Mouse (Mus musculus) kidney, embryonic 14.5 days (tissue): Measurements from ENCODE around the gene Ddx4. TPM values are rescaled to one million over a fixed set of nuclear protein-coding genes. Genes with fewer than 3 reads are reported as not detected.
A peak's percentile ranks its signal among the peaks of the same experiment; 100 is the strongest.
"Not testable (repeated sequence)": the region's sequence is repeated elsewhere in the genome, so short reads cannot be mapped to it uniquely, and the experiment has no call there.

Source experiments
- ATAC-seq: fragments of 200-750 bp; cut with Nextera tagmentation; 2 replicates; pipeline ENCODE4 v1.8.0; 2017; ENCODE audit warnings: moderate number of reproducible peaks, mild to moderate bottlenecking, moderate TSS enrichment, moderate library complexity; ENCODE audit not compliant: low FRiP score, low TSS enrichment
- H3K27ac ChIP-seq: fragments of 300-500 bp; sonication (generic); 2 replicates; pipeline ENCODE4 v1.5.1; 2014; ENCODE audit warnings: low read depth, mild to moderate bottlenecking, low read length, moderate library complexity, mixed read lengths
- H3K27me3 ChIP-seq: fragments of 300-500 bp; sonication (generic); 2 replicates; pipeline ENCODE4 v1.6.1; 2014; ENCODE audit warnings: mild to moderate bottlenecking, low read length; ENCODE audit not compliant: control insufficient read depth, insufficient read depth
- H3K36me3 ChIP-seq: fragments of 300-500 bp; sonication (generic); 2 replicates; pipeline ENCODE4 v1.6.1; 2014; ENCODE audit warnings: low read length, mixed read lengths; ENCODE audit not compliant: control insufficient read depth, insufficient read depth
- H3K4me1 ChIP-seq: fragments of 300-500 bp; sonication (generic); 2 replicates; pipeline ENCODE4 v1.6.1; 2014; ENCODE audit warnings: low read length, mixed read lengths; ENCODE audit not compliant: control insufficient read depth, insufficient read depth
- H3K4me2 ChIP-seq: fragments of 300-500 bp; sonication (generic); replicated peaks from 2 replicates; pipeline ENCODE4 v1.6.1; 2014; ENCODE audit warnings: low read depth, mild to moderate bottlenecking, low read length
- H3K4me3 ChIP-seq: fragments of 300-500 bp; sonication (generic); 2 replicates; pipeline ENCODE4 v1.5.1; 2014; ENCODE audit warnings: mild to moderate bottlenecking, low read length
- H3K9ac ChIP-seq: fragments of 300-500 bp; sonication (generic); 2 replicates; pipeline ENCODE4 v1.6.1; 2014; ENCODE audit warnings: low read depth, mild to moderate bottlenecking, low read length, moderate library complexity
- H3K9me3 ChIP-seq: fragments of 300-500 bp; sonication (generic); 2 replicates; pipeline ENCODE4 v1.6.1; 2016; ENCODE audit warnings: low read length; ENCODE audit not compliant: control insufficient read depth
- WGBS: fragments of 180-500 bp; shearing (Covaris S2); extraction: QIAGEN DNeasy Blood & Tissue Kit; methylation state at CpG from one replicate; pipeline ENCODE4 v1.1.7; 2014; 5-methylcytosine and 5-hydroxymethylcytosine counted together
- polyA plus RNA-seq: library from polyadenylated mRNA; unstranded; fragments of >200 nt; fragmentation: Nextera tagmentation; extraction: Ambion mirVana; gene quantifications from 2 replicates; pipeline ENCODE4 v1.2.1, GENCODE M21; 2014

Gene Ddx4
- polyA plus RNA-seq, 1 experiment from 2014 or later = 0.84 TPM

DNA sequence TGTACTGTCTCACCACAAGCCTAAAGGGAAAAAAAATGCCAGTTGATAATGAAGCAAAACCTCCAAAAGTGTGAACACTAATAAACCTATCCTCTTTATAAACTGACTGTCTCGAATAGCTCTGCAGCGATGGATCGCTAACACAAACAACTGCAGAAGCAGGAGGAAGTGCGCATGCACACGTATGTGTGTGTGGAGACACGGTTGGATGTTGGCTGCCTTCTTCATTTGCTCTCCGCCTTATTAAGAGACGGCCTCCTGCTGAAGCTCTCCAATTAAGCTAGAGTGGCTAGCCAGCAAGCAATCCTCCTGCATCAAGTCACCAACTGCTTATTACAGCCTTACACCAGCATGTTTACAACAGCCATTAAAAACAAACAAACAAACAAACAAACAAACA lies 70.0 kb downstream of the Ddx4 start:
- no peak for ATAC-seq
- Histone ChIP-seq H3K4me2 (no peak overlapping the region), H3K27me3 (no peaks in the 10 kb centered on the region), H3K4me3 (no peak overlapping the region), H3K9ac (no peak overlapping the region), H3K9me3 (no peaks in the 10 kb centered on the region), H3K36me3 (no peaks in the 10 kb centered on the region), H3K4me1 (no peaks in the 10 kb centered on the region), H3K27ac (no peak overlapping the region)
- WGBS = 84% methylated on average over 8 of the region's 8 CpGs

DNA sequence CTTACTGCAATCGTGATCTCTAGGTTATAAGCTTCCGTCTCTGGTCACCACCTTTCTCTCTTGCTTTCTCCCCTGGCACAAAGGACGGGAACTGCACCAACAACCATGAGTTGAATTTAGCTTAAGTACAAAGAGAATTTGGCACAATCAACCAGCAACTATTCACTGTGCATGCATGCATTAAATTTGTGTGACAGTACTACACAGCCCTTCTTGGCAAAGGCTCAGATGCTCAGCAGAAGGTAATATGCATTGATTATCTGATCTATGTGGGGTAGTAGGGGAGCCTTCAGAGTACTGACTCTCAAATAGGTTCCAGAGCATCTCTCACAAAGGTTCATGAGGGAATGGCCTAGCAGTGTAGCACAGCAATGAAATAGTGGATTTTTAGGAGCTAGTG lies 70.5 kb downstream of the Ddx4 start:
- no peak for ATAC-seq
- Histone ChIP-seq H3K4me3 (no peak overlapping the region), H3K4me1 (no peaks in the 10 kb centered on the region), H3K9ac (no peak overlapping the region), H3K36me3 (no peaks in the 10 kb centered on the region), H3K9me3 (no peaks in the 10 kb centered on the region), H3K27ac (no peak overlapping the region), H3K4me2 (no peak overlapping the region), H3K27me3 (no peaks in the 10 kb centered on the region)
- WGBS = 87% methylated on average over 3 of the region's 3 CpGs

DNA sequence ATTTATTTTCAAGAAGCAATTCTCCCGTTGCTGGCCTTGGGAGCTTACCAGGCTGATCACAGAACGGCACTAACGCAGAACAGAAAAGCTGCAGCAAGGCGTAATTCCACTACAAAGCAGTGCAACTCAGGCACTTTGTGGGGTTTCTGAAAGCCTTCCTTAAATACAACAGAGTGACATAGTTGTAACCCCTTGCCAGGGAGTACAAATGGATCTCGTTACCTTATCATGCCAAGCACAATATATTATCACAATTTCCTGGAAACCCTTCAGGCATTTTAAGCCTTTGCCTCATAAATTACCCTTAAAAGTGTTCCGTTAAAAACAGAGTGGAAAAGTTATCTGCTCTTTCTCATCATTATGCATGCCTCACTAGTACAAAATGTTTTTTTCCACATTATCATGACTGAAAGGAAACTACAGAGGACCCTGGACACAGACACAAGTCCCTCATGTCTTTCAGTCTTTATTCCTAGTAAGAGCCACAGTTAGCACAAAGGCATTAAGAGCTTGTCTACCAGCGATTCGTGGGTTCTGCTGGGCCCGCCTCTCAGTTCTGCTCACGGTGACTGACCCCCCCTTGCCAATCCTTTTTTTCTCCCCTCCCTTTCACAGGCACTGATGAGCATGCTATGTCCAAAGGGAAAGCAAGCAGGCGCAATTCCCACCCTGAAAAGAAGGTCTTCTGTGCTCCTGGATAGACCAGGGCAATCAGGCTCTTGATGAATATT lies 71.5 kb downstream of the Ddx4 start:
- Histone ChIP-seq H3K4me1 (no peaks in the 10 kb centered on the region), H3K27me3 (no peaks in the 10 kb centered on the region), H3K27ac (no peak overlapping the region), H3K4me3 (no peak overlapping the region), H3K4me2 (no peak overlapping the region), H3K9me3 (no peaks in the 10 kb centered on the region), H3K36me3 (no peaks in the 10 kb centered on the region), H3K9ac (no peak overlapping the region)
- peak; percentile 78; the same call in 1 of the 2 replicates for ATAC-seq
- WGBS = 10% methylated on average over 11 of the region's 11 CpGs

DNA sequence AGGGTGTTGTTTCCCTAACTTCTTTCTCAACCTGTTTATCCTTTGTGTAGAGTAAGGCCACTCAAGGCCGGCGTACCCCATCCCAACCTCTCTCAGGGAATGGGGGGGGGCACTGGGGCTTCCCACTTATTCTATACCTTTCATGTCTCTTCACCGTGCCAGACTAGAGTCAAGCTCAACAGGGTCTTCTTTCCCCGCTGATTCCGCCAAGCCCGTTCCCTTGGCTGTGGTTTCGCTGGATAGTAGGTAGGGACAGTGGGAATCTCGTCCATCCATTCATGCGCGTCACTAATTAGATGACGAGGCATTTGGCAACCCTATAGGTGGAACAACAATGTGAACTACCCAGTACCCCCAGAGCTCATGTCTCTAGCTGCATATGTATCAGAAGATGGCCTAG lies 74.2 kb downstream of the Ddx4 start:
- not testable (repeated sequence) for H3K4me2 ChIP-seq, ATAC-seq, H3K27me3 ChIP-seq, H3K9me3 ChIP-seq, H3K27ac ChIP-seq, H3K4me3 ChIP-seq, H3K4me1 ChIP-seq, H3K36me3 ChIP-seq, H3K9ac ChIP-seq
- 70% methylated on average over 11 of the region's 11 CpGs for WGBS

DNA sequence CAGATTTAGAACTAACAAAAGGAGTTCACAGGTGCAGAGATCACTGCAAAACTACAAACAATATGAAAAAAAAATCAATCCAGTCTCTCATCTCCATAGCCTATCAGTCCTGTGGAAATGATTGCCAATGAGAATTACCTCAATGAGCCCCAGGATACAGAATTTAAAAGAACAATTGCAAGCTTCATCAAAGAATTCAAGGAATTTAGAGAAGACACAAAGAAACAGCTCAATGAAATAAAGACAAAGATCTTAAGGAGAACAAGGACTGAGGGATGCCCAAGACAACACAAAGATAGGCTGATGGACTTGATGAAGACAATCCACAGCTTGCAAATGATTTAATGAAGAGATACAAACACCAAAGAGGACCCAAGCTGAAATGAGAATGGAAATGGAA lies 78.5 kb downstream of the Ddx4 start:
- H3K27me3 ChIP-seq = no peaks in the 10 kb centered on the region
- ATAC-seq = no peak
- H3K4me3 ChIP-seq = no peak overlapping the region
- H3K9me3 ChIP-seq = no peaks in the 10 kb centered on the region
- H3K9ac ChIP-seq = no peak overlapping the region
- no peak overlapping the region for H3K27ac ChIP-seq
- H3K4me1 ChIP-seq = no peaks in the 10 kb centered on the region
- no peak overlapping the region for H3K4me2 ChIP-seq
- H3K36me3 ChIP-seq = no peaks in the 10 kb centered on the region

DNA sequence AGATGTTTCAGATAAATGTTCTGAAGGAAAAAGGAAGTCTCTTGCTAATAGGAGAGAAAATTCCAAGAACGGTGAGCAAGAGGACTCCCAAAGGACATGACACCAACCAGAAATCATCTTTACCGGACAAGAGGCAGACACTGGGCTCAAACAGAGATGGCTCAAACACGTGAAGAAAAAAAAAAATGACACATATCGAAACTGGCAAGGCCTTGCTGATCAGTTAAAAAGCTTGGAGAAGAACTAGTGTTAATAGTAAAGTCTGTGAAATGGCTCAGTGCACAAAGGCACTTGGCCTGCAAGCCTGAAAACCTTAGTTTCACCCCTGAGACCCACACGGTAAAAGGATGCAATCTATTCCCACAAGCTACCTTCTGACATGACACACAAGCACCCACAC lies 81.5 kb downstream of the Ddx4 start:
- WGBS = 58% methylated on average over 5 of the region's 5 CpGs
- H3K9ac ChIP-seq = no peak overlapping the region
- H3K27ac ChIP-seq = no peak overlapping the region
- no peak overlapping the region for H3K4me2 ChIP-seq
- H3K4me3 ChIP-seq = no peak overlapping the region
- no peaks in the 10 kb centered on the region for H3K4me1 ChIP-seq
- ATAC-seq = no peak
- H3K27me3 ChIP-seq = no peaks in the 10 kb centered on the region
- H3K9me3 ChIP-seq = no peaks in the 10 kb centered on the region
- H3K36me3 ChIP-seq = no peaks in the 10 kb centered on the region

DNA sequence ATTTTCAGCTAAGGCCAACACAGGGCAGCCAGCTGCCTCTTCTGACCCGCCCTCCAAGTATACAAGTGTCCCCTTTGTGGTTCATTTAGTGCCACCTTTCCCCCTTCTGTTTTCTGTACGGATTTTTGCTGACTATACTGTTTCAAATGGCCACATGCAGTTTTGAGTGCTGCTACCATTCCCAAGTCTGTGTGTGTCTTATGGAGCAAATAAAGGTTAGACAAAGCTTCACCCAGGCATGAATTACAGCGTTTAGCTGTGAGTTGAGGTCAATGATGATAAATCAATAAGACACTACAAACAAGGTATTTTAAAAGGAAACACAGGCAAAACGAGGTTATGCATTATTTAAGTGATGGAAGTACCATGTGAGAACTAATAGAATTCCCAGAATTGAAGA lies 82.7 kb downstream of the Ddx4 start:
- Histone ChIP-seq H3K4me3 (no peak overlapping the region), H3K4me2 (no peak overlapping the region), H3K27me3 (no peaks in the 10 kb centered on the region), H3K36me3 (no peaks in the 10 kb centered on the region), H3K9ac (no peak overlapping the region), H3K27ac (no peak overlapping the region), H3K9me3 (no peaks in the 10 kb centered on the region), H3K4me1 (no peaks in the 10 kb centered on the region)
- no peak for ATAC-seq
- WGBS = 23% methylated on average over 4 of the region's 4 CpGs

DNA sequence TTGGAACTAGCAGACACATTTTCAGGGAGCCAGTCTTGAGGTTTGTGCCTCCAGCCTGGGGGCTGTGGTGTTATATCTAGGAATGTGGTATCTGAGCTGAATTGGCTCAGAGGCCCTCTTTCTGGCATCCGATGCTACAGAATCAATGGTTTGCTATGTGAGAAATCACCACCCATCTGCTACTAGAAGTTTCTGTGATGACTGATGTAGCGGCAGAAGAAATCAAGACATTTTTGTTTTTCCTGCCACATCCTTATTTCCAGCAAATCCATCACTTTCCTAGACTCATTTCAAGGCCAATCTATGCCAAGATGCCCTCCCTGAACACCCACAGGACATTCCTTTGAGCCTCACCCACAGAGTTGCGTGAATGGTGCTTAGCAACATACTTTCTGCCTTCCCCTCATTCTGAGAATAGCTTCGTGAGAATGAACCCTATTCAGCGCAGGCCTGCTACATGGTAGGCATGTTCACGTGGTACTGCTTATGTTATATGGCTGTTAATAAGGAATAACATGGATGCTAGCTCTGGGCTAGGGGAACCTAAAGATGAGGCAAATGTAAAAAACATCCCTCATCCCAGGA lies 91.6 kb downstream of the Ddx4 start:
- 0 out of 2 replicates have a peak, but pooled peaks cover 2% of the 10 kb centered on the region for H3K4me1 ChIP-seq
- no peaks in the 10 kb centered on the region for H3K9me3 ChIP-seq
- no peaks in the 10 kb centered on the region for H3K36me3 ChIP-seq
- no peaks in the 10 kb centered on the region for H3K27me3 ChIP-seq
- no peak overlapping the region for H3K4me3 ChIP-seq
- 89% methylated on average over 6 of the region's 6 CpGs for WGBS
- no peak overlapping the region for H3K4me2 ChIP-seq
- H3K9ac ChIP-seq = no peak overlapping the region
- ATAC-seq = no peak
- no peak overlapping the region for H3K27ac ChIP-seq

DNA sequence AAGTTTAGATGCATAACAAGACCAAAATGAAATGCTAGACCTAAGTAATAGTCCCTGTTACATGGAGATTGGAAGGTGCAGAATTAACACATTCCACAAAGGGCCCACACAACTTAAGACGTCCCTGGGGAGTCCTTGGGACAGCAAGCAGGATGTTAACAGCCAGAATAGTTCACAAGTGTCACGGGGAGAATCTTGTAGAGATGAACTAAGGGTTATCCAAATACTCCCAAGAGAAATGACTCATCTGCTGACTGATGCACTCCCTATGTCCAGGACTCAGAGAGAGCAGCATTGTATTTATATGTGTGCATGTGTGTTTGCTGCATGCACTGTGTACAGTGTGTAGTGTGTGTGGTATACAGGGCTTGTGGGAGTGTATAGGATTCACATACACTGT lies 95.8 kb downstream of the Ddx4 start:
- Histone ChIP-seq H3K27ac (no peak overlapping the region), H3K4me3 (no peak overlapping the region), H3K27me3 (no peaks in the 10 kb centered on the region), H3K4me2 (no peak overlapping the region), H3K36me3 (no peaks in the 10 kb centered on the region), H3K9ac (no peak overlapping the region), H3K4me1 (0 out of 2 replicates have a peak, but pooled peaks cover 2% of the 10 kb centered on the region), H3K9me3 (no peaks in the 10 kb centered on the region)
- WGBS = 10% methylated on average over 2 of the region's 2 CpGs
- no peak for ATAC-seq
